Mouse (Mus musculus): ENCODE data around the gene Fry. TPM values are rescaled to one million over a fixed set of nuclear protein-coding genes. Genes with fewer than 3 reads are reported as not detected.

Gene Fry
- polyA plus RNA-seq, 1 experiment from 2014 or later, result 43.4 TPM

GRCm38 (mm10) chr5:150295096-150295495, 176.7 kb downstream of the Fry start:
- no peak for ATAC-seq
- no peak overlapping the region for H3K27ac ChIP-seq (ENCODE audit: low read depth, low read length)
- no peaks in the 10 kb centered on the region for H3K9me3 ChIP-seq (ENCODE audit: control insufficient read depth, low read length)
- H3K4me3 ChIP-seq (ENCODE audit: low read length), result no peak overlapping the region
- no peak overlapping the region for H3K9ac ChIP-seq (ENCODE audit: low read depth, low read length)
- 85% methylated on average over 11 of the region's 11 CpGs for WGBS
- H3K4me2 ChIP-seq (ENCODE audit: low read length), result no peak overlapping the region
- no peaks in the 10 kb centered on the region for H3K36me3 ChIP-seq (ENCODE audit: control insufficient read depth, insufficient read depth, low read length)
- H3K4me1 ChIP-seq (ENCODE audit: control insufficient read depth, insufficient read depth, low read depth, low read length), result peaks cover 2% of the 10 kb centered on the region; the same call in 1 of the 2 replicates
- H3K27me3 ChIP-seq (replicated peaks; ENCODE audit: control insufficient read depth, insufficient read depth, low read length), result no peaks in the 10 kb centered on the region

GRCm38 (mm10) chr5:150298969-150299368, 180.5 kb downstream of the Fry start:
- H3K27me3 ChIP-seq (replicated peaks; ENCODE audit: control insufficient read depth, insufficient read depth, low read length), result no peaks in the 10 kb centered on the region
- H3K36me3 ChIP-seq (ENCODE audit: control insufficient read depth, insufficient read depth, low read length), result no peaks in the 10 kb centered on the region
- H3K4me2 ChIP-seq (ENCODE audit: low read length), result no peak overlapping the region
- WGBS, result 62% methylated on average over 6 of the region's 6 CpGs
- H3K9me3 ChIP-seq (ENCODE audit: control insufficient read depth, low read length), result no peaks in the 10 kb centered on the region
- peak; percentile 29; the same call in 1 of the 2 replicates for ATAC-seq
- peaks cover 2% of the 10 kb centered on the region; the same call in 1 of the 2 replicates for H3K4me1 ChIP-seq (ENCODE audit: control insufficient read depth, insufficient read depth, low read depth, low read length)
- H3K27ac ChIP-seq (ENCODE audit: low read depth, low read length), result no peak overlapping the region
- no peak overlapping the region for H3K9ac ChIP-seq (ENCODE audit: low read depth, low read length)
- H3K4me3 ChIP-seq (ENCODE audit: low read length), result no peak overlapping the region

GRCm38 (mm10) chr5:150302123-150302522, 183.7 kb downstream of the Fry start:
- no peak overlapping the region for H3K4me3 ChIP-seq (ENCODE audit: low read length)
- 75% methylated on average over 2 of the region's 2 CpGs for WGBS
- H3K9ac ChIP-seq (ENCODE audit: low read depth, low read length), result no peak overlapping the region
- no peaks in the 10 kb centered on the region; the same call in 1 of the 2 replicates for H3K4me1 ChIP-seq (ENCODE audit: control insufficient read depth, insufficient read depth, low read depth, low read length)
- no peaks in the 10 kb centered on the region for H3K27me3 ChIP-seq (replicated peaks; ENCODE audit: control insufficient read depth, insufficient read depth, low read length)
- H3K4me2 ChIP-seq (ENCODE audit: low read length), result no peak overlapping the region
- H3K36me3 ChIP-seq (ENCODE audit: control insufficient read depth, insufficient read depth, low read length), result no peaks in the 10 kb centered on the region
- no peak overlapping the region for H3K27ac ChIP-seq (ENCODE audit: low read depth, low read length)
- ATAC-seq, result no peak
- no peaks in the 10 kb centered on the region for H3K9me3 ChIP-seq (ENCODE audit: control insufficient read depth, low read length)

GRCm38 (mm10) chr5:150302996-150303395, 184.6 kb downstream of the Fry start:
- no peak overlapping the region for H3K9ac ChIP-seq (ENCODE audit: low read depth, low read length)
- no peak overlapping the region for H3K4me3 ChIP-seq (ENCODE audit: low read length)
- no peak overlapping the region for H3K4me2 ChIP-seq (ENCODE audit: low read length)
- no peaks in the 10 kb centered on the region for H3K36me3 ChIP-seq (ENCODE audit: control insufficient read depth, insufficient read depth, low read length)
- H3K4me1 ChIP-seq (ENCODE audit: control insufficient read depth, insufficient read depth, low read depth, low read length), result no peaks in the 10 kb centered on the region; the same call in 1 of the 2 replicates
- WGBS, result 73% methylated on average over 5 of the region's 5 CpGs
- no peak for ATAC-seq
- no peak overlapping the region for H3K27ac ChIP-seq (ENCODE audit: low read depth, low read length)
- no peaks in the 10 kb centered on the region for H3K27me3 ChIP-seq (replicated peaks; ENCODE audit: control insufficient read depth, insufficient read depth, low read length)
- H3K9me3 ChIP-seq (ENCODE audit: control insufficient read depth, low read length), result no peaks in the 10 kb centered on the region

GRCm38 (mm10) chr5:150306497-150306896, 188.1 kb downstream of the Fry start:
- Histone ChIP-seq H3K9ac (ENCODE audit: low read depth, low read length) (no peak overlapping the region), H3K4me3 (ENCODE audit: low read length) (no peak overlapping the region), H3K27me3 (replicated peaks; ENCODE audit: control insufficient read depth, insufficient read depth, low read length) (no peaks in the 10 kb centered on the region), H3K9me3 (ENCODE audit: control insufficient read depth, low read length) (no peaks in the 10 kb centered on the region), H3K36me3 (ENCODE audit: control insufficient read depth, insufficient read depth, low read length) (peaks cover 13% of the 10 kb centered on the region; the same call in 1 of the 2 replicates), H3K27ac (ENCODE audit: low read depth, low read length) (no peak overlapping the region), H3K4me2 (ENCODE audit: low read length) (no peak overlapping the region), H3K4me1 (ENCODE audit: control insufficient read depth, insufficient read depth, low read depth, low read length) (no peaks in the 10 kb centered on the region)
- ATAC-seq, result no peak
- 93% methylated on average over 5 of the region's 5 CpGs for WGBS

- Histone ChIP-seq H3K4me2 (ENCODE audit: low read length) (no peak overlapping the region), H3K27me3 (replicated peaks; ENCODE audit: control insufficient read depth, insufficient read depth, low read length) (no peaks in the 10 kb centered on the region), H3K9ac (ENCODE audit: low read depth, low read length) (no peak overlapping the region), H3K4me3 (ENCODE audit: low read length) (no peak overlapping the region), H3K4me1 (ENCODE audit: control insufficient read depth, insufficient read depth, low read depth, low read length) (no peaks in the 10 kb centered on the region), H3K27ac (ENCODE audit: low read depth, low read length) (peak overlapping the region; percentile 48; the same call in 1 of the 2 replicates), H3K9me3 (ENCODE audit: control insufficient read depth, low read length) (peaks cover 3% of the 10 kb centered on the region; the same call in 1 of the 2 replicates), H3K36me3 (ENCODE audit: control insufficient read depth, insufficient read depth, low read length) (peaks cover 19% of the 10 kb centered on the region; the same call in 1 of the 2 replicates)
- no peak; the same call in 1 of the 2 replicates for ATAC-seq
- 61% methylated on average over 2 of the region's 2 CpGs for WGBS
Observed at GRCm38 (mm10) chr5:150313229-150313628, 194.8 kb downstream of the Fry start.

GRCm38 (mm10) chr5:150314582-150314981, 196.1 kb downstream of the Fry start:
- Histone ChIP-seq H3K4me2 (ENCODE audit: low read length) (no peak overlapping the region), H3K27me3 (replicated peaks; ENCODE audit: control insufficient read depth, insufficient read depth, low read length) (no peaks in the 10 kb centered on the region), H3K4me3 (ENCODE audit: low read length) (no peak overlapping the region), H3K27ac (ENCODE audit: low read depth, low read length) (no peak overlapping the region), H3K36me3 (ENCODE audit: control insufficient read depth, insufficient read depth, low read length) (peaks cover 19% of the 10 kb centered on the region; the same call in 1 of the 2 replicates), H3K9ac (ENCODE audit: low read depth, low read length) (no peak overlapping the region), H3K4me1 (ENCODE audit: control insufficient read depth, insufficient read depth, low read depth, low read length) (no peaks in the 10 kb centered on the region), H3K9me3 (ENCODE audit: control insufficient read depth, low read length) (peaks cover 3% of the 10 kb centered on the region; the same call in 1 of the 2 replicates)
- WGBS, result 91% methylated on average over 6 of the region's 6 CpGs
- ATAC-seq, result no peak

GRCm38 (mm10) chr5:150325411-150325810, 207.0 kb downstream of the Fry start:
- 53% methylated on average over 5 of the region's 5 CpGs for WGBS
- H3K4me3 ChIP-seq (ENCODE audit: low read length), result no peak overlapping the region

GRCm38 (mm10) chr5:150328686-150329085, 210.2 kb downstream of the Fry start:
- Histone ChIP-seq H3K9me3 (ENCODE audit: control insufficient read depth, low read length) (no peaks in the 10 kb centered on the region), H3K27me3 (replicated peaks; ENCODE audit: control insufficient read depth, insufficient read depth, low read length) (no peaks in the 10 kb centered on the region), H3K27ac (ENCODE audit: low read depth, low read length) (no peak overlapping the region), H3K36me3 (ENCODE audit: control insufficient read depth, insufficient read depth, low read length) (peaks cover 6% of the 10 kb centered on the region; the same call in 1 of the 2 replicates), H3K4me2 (ENCODE audit: low read length) (no peak overlapping the region), H3K9ac (ENCODE audit: low read depth, low read length) (no peak overlapping the region), H3K4me3 (ENCODE audit: low read length) (no peak overlapping the region), H3K4me1 (ENCODE audit: control insufficient read depth, insufficient read depth, low read depth, low read length) (no peaks in the 10 kb centered on the region)
- WGBS, result 94% methylated on average over 6 of the region's 6 CpGs
- no peak for ATAC-seq

More at GRCm38 (mm10) chr5:150325411-150325810, 207.0 kb downstream of the Fry start:
- Histone ChIP-seq H3K27ac (ENCODE audit: low read depth, low read length) (no peak overlapping the region), H3K9ac (ENCODE audit: low read depth, low read length) (no peak overlapping the region), H3K4me2 (ENCODE audit: low read length) (no peak overlapping the region), H3K36me3 (ENCODE audit: control insufficient read depth, insufficient read depth, low read length) (peaks cover 6% of the 10 kb centered on the region; the same call in 1 of the 2 replicates), H3K4me1 (ENCODE audit: control insufficient read depth, insufficient read depth, low read depth, low read length) (no peaks in the 10 kb centered on the region), H3K9me3 (ENCODE audit: control insufficient read depth, low read length) (no peaks in the 10 kb centered on the region), H3K27me3 (replicated peaks; ENCODE audit: control insufficient read depth, insufficient read depth, low read length) (no peaks in the 10 kb centered on the region)
- no peak for ATAC-seq
